Mouse (Mus musculus) heart, adult 2 months (tissue): ENCODE data around the gene Amy1. TPM values are rescaled to one million over a fixed set of nuclear protein-coding genes. Genes with fewer than 3 reads are reported as not detected.
"Not testable (repeated sequence)": the region's sequence is repeated elsewhere in the genome, so short reads cannot be mapped to it uniquely, and the experiment has no call there.

ENCODE experiments used
- DNase-seq, 2 experiments: peaks; one replicate each; pipeline ENCODE4 v3.0.0; 2021
- H3K27ac ChIP-seq: fragments of 200-600 bp; 2 replicates; pipeline ENCODE4 v1.8.1; 2022
- H3K27me3 ChIP-seq: fragments of 200-500 bp; 2 replicates; pipeline ENCODE4 v1.6.1; 2012; ENCODE audit warnings: mild to moderate bottlenecking, low read length, inconsistent platforms, mixed read lengths; ENCODE audit not compliant: control insufficient read depth, insufficient read depth
- H3K36me3 ChIP-seq: fragments of 200-500 bp; 2 replicates; pipeline ENCODE4 v1.6.1; 2012; ENCODE audit warnings: low read length, inconsistent platforms; ENCODE audit not compliant: control insufficient read depth, insufficient read depth
- H3K4me1 ChIP-seq: fragments of 200-500 bp; 2 replicates; pipeline ENCODE4 v1.6.1; 2011; ENCODE audit warnings: low read length; ENCODE audit not compliant: control insufficient read depth, insufficient read depth
- H3K4me3 ChIP-seq: fragments of 200-600 bp; 2 replicates; pipeline ENCODE4 v1.8.1; 2022
- H3K79me2 ChIP-seq: fragments of 200-500 bp; replicated peaks from 2 replicates; pipeline ENCODE4 v1.6.1; 2012; ENCODE audit warnings: mild to moderate bottlenecking, inconsistent platforms, low read length, moderate library complexity, mixed read lengths; ENCODE audit not compliant: control insufficient read depth, insufficient read depth
- H3K9ac ChIP-seq: fragments of 200-500 bp; 2 replicates; pipeline ENCODE4 v1.6.1; 2012; ENCODE audit warnings: low read depth, mild to moderate bottlenecking, control low read depth, inconsistent platforms, low read length, mixed read lengths
- CTCF ChIP-seq: fragments of 200-600 bp; IDR thresholded peaks from 2 replicates; pipeline ENCODE4 v1.8.1; 2022; ENCODE audit warnings: antibody characterized with exemption, mild to moderate bottlenecking, moderate library complexity
- EP300 ChIP-seq: fragments of 200-500 bp; IDR thresholded peaks from 2 replicates; pipeline ENCODE4 v1.6.1; 2011; ENCODE audit warnings: low read depth, low read length, control low read depth; ENCODE audit not compliant: insufficient read depth
- POLR2A ChIP-seq: fragments of 200-500 bp; IDR thresholded peaks from 2 replicates; pipeline ENCODE4 v1.6.1; 2011; ENCODE audit warnings: mild to moderate bottlenecking, low read depth, low read length, control low read depth; ENCODE audit not compliant: insufficient read depth
- WGBS: fragments of 180-500 bp; shearing (Covaris S2); methylation state at CpG from one replicate; pipeline ENCODE4 v1.1.7; 2018; 5-methylcytosine and 5-hydroxymethylcytosine counted together
- intact Hi-C: fragments of 180-260 bp; cut with DNase I; formaldehyde crosslinking; loops from one replicate; pipeline ENCODE4 v1.15.1; 2025
- polyA plus RNA-seq: library from polyadenylated mRNA; depleted of rRNA; stranded (reverse); fragments of >200 nt; gene quantifications from 2 replicates; pipeline ENCODE4 v1.2.3, GENCODE M21; 2012; rRNA removed
- total RNA-seq, 2 experiments: library from RNA; stranded (reverse); gene quantifications; 2 replicates each; pipeline ENCODE4 v1.2.3; 2021

Amy1 gene
- total and polyA plus RNA-seq, 3 experiments: 5.0 to 6.9 (median 5.9) TPM

- no peaks in the 10 kb centered on the region for H3K79me2 ChIP-seq
- H3K9ac ChIP-seq: no peak overlapping the region
- intact Hi-C loops: no loop called here
- no peak overlapping the region for H3K4me3 ChIP-seq
- H3K27me3 ChIP-seq: no peaks in the 10 kb centered on the region
- no peaks in the 10 kb centered on the region for H3K4me1 ChIP-seq
- H3K27ac ChIP-seq: no peak overlapping the region
- TF ChIP-seq POLR2A: no peak
- TF ChIP-seq EP300: no peak
- no peak for TF ChIP-seq CTCF
- H3K36me3 ChIP-seq: no peaks in the 10 kb centered on the region
- DNase-seq: no peak
Measured at GRCm38 (mm10) chr3:113539692-113540091, 66.8 kb downstream of the Amy1 start.

- H3K36me3 ChIP-seq, H3K27me3 ChIP-seq, H3K79me2 ChIP-seq, H3K4me1 ChIP-seq, DNase-seq, H3K27ac ChIP-seq, intact Hi-C loops, H3K9ac ChIP-seq, H3K4me3 ChIP-seq: not testable (repeated sequence)
- 83% methylated on average over 3 of the region's 3 CpGs for WGBS
Measured at GRCm38 (mm10) chr3:113532328-113532727, 74.2 kb downstream of the Amy1 start, which contains the start of gene Amy2a1. Amy2a1 (minus strand) TSS chr3:113532428.

Other genes starting within 250 kb of the Amy1 start
- not detected for gene Amy2a1, start 74.3 kb downstream of the Amy1 start, total RNA-seq
- gene Amy2a1, start 74.3 kb downstream of the Amy1 start, polyA plus RNA-seq: not detected in 2 replicates
- 10 to 100 TPM in 1 of 2 experiments, 1 to 10 TPM in 1; 7.2 to 10.8 TPM for gene Rnpc3, start 23.4 kb upstream of the Amy1 start, total RNA-seq
- 4.6 and 11.5 TPM in 2 replicates for gene Rnpc3, start 23.4 kb upstream of the Amy1 start, polyA plus RNA-seq